Mouse (Mus musculus) heart, postnatal 0 days (tissue): ENCODE results near the gene Rock2. TPM values are rescaled to one million over a fixed set of nuclear protein-coding genes. Genes with fewer than 3 reads are reported as not detected.

Source experiments
- ATAC-seq: fragments of 200-750 bp; cut with Nextera tagmentation; 2 replicates; pipeline ENCODE4 v1.8.0; 2017; ENCODE audit warnings: low read depth, moderate number of reproducible peaks, moderate library complexity; ENCODE audit not compliant: insufficient read depth
- DNase-seq: peaks from one replicate; pipeline ENCODE4 v3.0.0-alpha.2; 2016; ENCODE audit warnings: low spot score
- H3K27ac ChIP-seq: fragments of 300-500 bp; sonication (generic); 2 replicates; pipeline ENCODE4 v1.5.1; 2014; ENCODE audit warnings: low read depth, mild to moderate bottlenecking
- H3K27me3 ChIP-seq: fragments of 300-500 bp; sonication (generic); 2 replicates; pipeline ENCODE4 v1.6.1; 2014; ENCODE audit warnings: low read length, mixed read lengths; ENCODE audit not compliant: control insufficient read depth, insufficient read depth
- H3K36me3 ChIP-seq: fragments of 300-500 bp; sonication (generic); replicated peaks from 2 replicates; pipeline ENCODE4 v1.6.1; 2014; ENCODE audit warnings: low read length, mixed read lengths; ENCODE audit not compliant: control insufficient read depth, insufficient read depth
- H3K4me1 ChIP-seq: fragments of 300-500 bp; sonication (generic); 2 replicates; pipeline ENCODE4 v1.6.1; 2014; ENCODE audit warnings: antibody characterized with exemption; ENCODE audit not compliant: control insufficient read depth, insufficient read depth
- H3K4me2 ChIP-seq: fragments of 300-500 bp; sonication (generic); 2 replicates; pipeline ENCODE4 v1.6.1; 2014; ENCODE audit warnings: low read depth, mild to moderate bottlenecking, low read length, moderate library complexity
- H3K4me3 ChIP-seq: fragments of 300-500 bp; sonication (generic); 2 replicates; pipeline ENCODE4 v1.5.1; 2014; ENCODE audit warnings: low read depth, low read length
- H3K9ac ChIP-seq: fragments of 300-500 bp; sonication (generic); replicated peaks from 2 replicates; pipeline ENCODE4 v1.6.1; 2014; ENCODE audit warnings: low read depth, low read length, mixed read lengths
- H3K9me3 ChIP-seq: fragments of 300-500 bp; sonication (generic); replicated peaks from 2 replicates; pipeline ENCODE4 v1.6.1; 2016; ENCODE audit warnings: low read length; ENCODE audit not compliant: control insufficient read depth
- CTCF ChIP-seq: IDR thresholded peaks from 2 replicates; pipeline ENCODE4 v1.5.1; 2016; ENCODE audit warnings: antibody characterized with exemption, control low read depth, low read depth
- EP300 ChIP-seq: IDR thresholded peaks from 2 replicates; pipeline ENCODE4 v1.6.1; 2016; ENCODE audit warnings: antibody characterized with exemption, low read depth
- WGBS: fragments of 180-500 bp; shearing (Covaris S2); extraction: QIAGEN DNeasy Blood & Tissue Kit; methylation state at CpG from one replicate; pipeline ENCODE4 v1.1.7; 2014; 5-methylcytosine and 5-hydroxymethylcytosine counted together
- polyA plus RNA-seq: library from polyadenylated mRNA; unstranded; fragments of >200 nt; fragmentation: Nextera tagmentation; extraction: Ambion mirVana; gene quantifications from 2 replicates; pipeline ENCODE4 v1.2.1, GENCODE M21; 2015
- total RNA-seq: library from RNA; depleted of rRNA; stranded (reverse); fragments of >200 nt; gene quantifications from 2 replicates; pipeline ENCODE4 v1.2.3, GENCODE M21; 2014; ENCODE audit warnings: low replicate concordance

The Rock2 gene
- total and polyA plus RNA-seq, 2 experiments from 2014 or later, result 24.6 to 49.2 TPM

- Histone ChIP-seq H3K4me2 (no peak overlapping the region), H3K4me3 (no peak overlapping the region), H3K9ac (no peak overlapping the region), H3K9me3 (no peaks in the 10 kb centered on the region), H3K27ac (no peak overlapping the region), H3K36me3 (no peaks in the 10 kb centered on the region), H3K4me1 (peaks cover 61% of the 10 kb centered on the region), H3K27me3 (no peaks in the 10 kb centered on the region)
- TF ChIP-seq CTCF, result no peak
- TF ChIP-seq EP300, result no peak
- WGBS, result 55% methylated on average over 7 of the region's 7 CpGs
- ATAC-seq (no peak), DNase-seq (no peak)
Observed at GRCm38 (mm10) chr12:16872926-16873464, 21.7 kb upstream of the Rock2 start.

GRCm38 (mm10) chr12:16873549-16873948 lies 21.1 kb upstream of the Rock2 start:
- H3K27ac ChIP-seq, result no peak overlapping the region

GRCm38 (mm10) chr12:16874086-16874485 lies 20.6 kb upstream of the Rock2 start:
- no peaks in the 10 kb centered on the region for H3K27me3 ChIP-seq
- WGBS, result 15% methylated on average over 2 of the region's 2 CpGs
- no peak overlapping the region for H3K4me3 ChIP-seq
- no peak overlapping the region for H3K4me2 ChIP-seq
- H3K9me3 ChIP-seq, result no peaks in the 10 kb centered on the region
- peak; percentile 33 for DNase-seq
- no peaks in the 10 kb centered on the region for H3K36me3 ChIP-seq
- no peak for TF ChIP-seq CTCF
- no peak for TF ChIP-seq EP300
- no peak for ATAC-seq
- peaks cover 59% of the 10 kb centered on the region for H3K4me1 ChIP-seq
- H3K9ac ChIP-seq, result no peak overlapping the region
- no peak overlapping the region for H3K27ac ChIP-seq

More at GRCm38 (mm10) chr12:16873549-16873948, 21.1 kb upstream of the Rock2 start:
- ATAC-seq (no peak), DNase-seq (no peak)
- Histone ChIP-seq H3K9ac (no peak overlapping the region), H3K9me3 (no peaks in the 10 kb centered on the region), H3K4me1 (peaks cover 63% of the 10 kb centered on the region), H3K4me2 (no peak overlapping the region), H3K4me3 (no peak overlapping the region), H3K36me3 (no peaks in the 10 kb centered on the region), H3K27me3 (no peaks in the 10 kb centered on the region)
- WGBS, result 55% methylated on average over 7 of the region's 7 CpGs
- TF ChIP-seq EP300 (no peak), CTCF (no peak)

GRCm38 (mm10) chr12:16875269-16875668 lies 19.4 kb upstream of the Rock2 start:
- ATAC-seq (no peak), DNase-seq (peak; percentile 65)
- Histone ChIP-seq H3K4me2 (no peak overlapping the region), H3K9ac (no peak overlapping the region), H3K36me3 (no peaks in the 10 kb centered on the region), H3K27ac (peak overlapping the region; percentile 31), H3K4me1 (peaks cover 50% of the 10 kb centered on the region), H3K27me3 (no peaks in the 10 kb centered on the region), H3K4me3 (no peak overlapping the region), H3K9me3 (no peaks in the 10 kb centered on the region)
- WGBS, result 23% methylated on average over 4 of the region's 4 CpGs
- TF ChIP-seq CTCF (no peak), EP300 (no peak)

GRCm38 (mm10) chr12:16875678-16876077 lies 19.0 kb upstream of the Rock2 start:
- TF ChIP-seq CTCF, result no peak
- TF ChIP-seq EP300, result no peak
- ATAC-seq, result no peak
- Histone ChIP-seq H3K36me3 (no peaks in the 10 kb centered on the region), H3K4me2 (no peak overlapping the region), H3K4me3 (no peak overlapping the region), H3K27ac (peak overlapping the region; percentile 31), H3K9ac (no peak overlapping the region), H3K9me3 (no peaks in the 10 kb centered on the region), H3K4me1 (peaks cover 46% of the 10 kb centered on the region), H3K27me3 (no peaks in the 10 kb centered on the region)
- 49% methylated on average over 7 of the region's 7 CpGs for WGBS
- DNase-seq, result no peak

- Histone ChIP-seq H3K27ac (peak overlapping the region; percentile 61; the same call in 1 of the 2 replicates), H3K4me1 (peaks cover 40% of the 10 kb centered on the region)
Observed at GRCm38 (mm10) chr12:16876667-16877066, 18.0 kb upstream of the Rock2 start.

More at GRCm38 (mm10) chr12:16876667-16877066, 18.0 kb upstream of the Rock2 start:
- no peaks in the 10 kb centered on the region for H3K9me3 ChIP-seq
- 54% methylated on average over 3 of the region's 3 CpGs for WGBS
- H3K4me3 ChIP-seq, result no peak overlapping the region
- H3K9ac ChIP-seq, result no peak overlapping the region
- DNase-seq (no peak), ATAC-seq (no peak)
- H3K27me3 ChIP-seq, result no peaks in the 10 kb centered on the region
- H3K36me3 ChIP-seq, result no peaks in the 10 kb centered on the region
- H3K4me2 ChIP-seq, result no peak overlapping the region
- TF ChIP-seq CTCF (no peak), EP300 (no peak)
